Mouse (Mus musculus): ENCODE measurements at regions not wholly inside any gene's neighbourhood (a gene's known extent, or its start where the extent isn't known, plus 50 kb on each side); places are given as distances from the start of the nearest gene placed in this dataset.

- DNase-seq, result no peak
Measured at GRCm38 (mm10) chr10:111789264-111789663, 183.2 kb upstream of the Krr1 start.

DNA sequence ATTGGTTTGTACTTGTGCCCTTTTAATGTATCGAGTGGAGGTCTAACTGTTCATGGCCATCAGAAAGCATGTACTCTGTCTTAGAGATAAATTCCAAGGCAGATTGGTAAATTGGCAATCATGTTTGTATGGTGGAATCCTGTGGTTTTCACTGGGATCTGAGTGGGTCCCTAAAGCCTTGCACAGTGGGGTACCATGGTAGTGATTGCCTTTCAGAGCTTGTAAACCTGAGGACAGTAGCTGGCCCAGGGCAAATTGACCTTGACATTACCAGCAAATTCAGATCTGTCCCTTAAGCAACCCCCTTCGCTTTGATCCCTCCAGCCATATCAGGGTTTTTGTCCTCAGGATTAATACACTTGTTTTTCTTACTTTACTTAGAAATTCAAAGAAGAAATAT, 181.6 kb upstream of the Krr1 start:
- no peak for DNase-seq

GRCm38 (mm10) chr10:111795056-111795455, 177.4 kb upstream of the Krr1 start:
- DNase-seq, result no peak

- peak; percentile 16 to 35 for DNase-seq
Measured at GRCm38 (mm10) chr10:111795756-111796155, 176.7 kb upstream of the Krr1 start.

DNA sequence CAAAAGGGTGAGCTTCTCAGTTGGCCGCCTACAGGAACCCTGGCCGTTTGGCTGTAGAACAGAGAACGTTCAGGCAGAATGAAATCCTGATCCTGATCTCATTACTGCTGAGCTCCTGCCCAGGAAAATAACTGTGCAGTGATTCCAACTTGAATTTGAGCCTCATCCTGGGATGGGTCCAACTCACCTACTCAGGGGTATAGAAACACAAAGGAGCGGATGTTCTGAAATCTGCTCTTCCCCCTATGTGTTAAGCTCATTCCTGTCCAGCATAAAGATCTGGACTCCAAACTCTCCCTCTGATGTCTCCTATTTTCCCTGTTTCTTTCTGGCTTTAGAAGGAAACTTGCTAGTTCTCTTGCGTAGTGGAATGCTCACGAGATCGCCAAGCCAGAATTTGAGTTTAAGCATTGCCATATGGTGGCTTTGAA, 173.6 kb upstream of the Krr1 start:
- no peak for DNase-seq

GRCm38 (mm10) chr10:111799850-111800589, 172.4 kb upstream of the Krr1 start:
- DNase-seq, result no peak

GRCm38 (mm10) chr10:111800590-111800935, 171.9 kb upstream of the Krr1 start:
- DNase-seq, result no peak

DNA sequence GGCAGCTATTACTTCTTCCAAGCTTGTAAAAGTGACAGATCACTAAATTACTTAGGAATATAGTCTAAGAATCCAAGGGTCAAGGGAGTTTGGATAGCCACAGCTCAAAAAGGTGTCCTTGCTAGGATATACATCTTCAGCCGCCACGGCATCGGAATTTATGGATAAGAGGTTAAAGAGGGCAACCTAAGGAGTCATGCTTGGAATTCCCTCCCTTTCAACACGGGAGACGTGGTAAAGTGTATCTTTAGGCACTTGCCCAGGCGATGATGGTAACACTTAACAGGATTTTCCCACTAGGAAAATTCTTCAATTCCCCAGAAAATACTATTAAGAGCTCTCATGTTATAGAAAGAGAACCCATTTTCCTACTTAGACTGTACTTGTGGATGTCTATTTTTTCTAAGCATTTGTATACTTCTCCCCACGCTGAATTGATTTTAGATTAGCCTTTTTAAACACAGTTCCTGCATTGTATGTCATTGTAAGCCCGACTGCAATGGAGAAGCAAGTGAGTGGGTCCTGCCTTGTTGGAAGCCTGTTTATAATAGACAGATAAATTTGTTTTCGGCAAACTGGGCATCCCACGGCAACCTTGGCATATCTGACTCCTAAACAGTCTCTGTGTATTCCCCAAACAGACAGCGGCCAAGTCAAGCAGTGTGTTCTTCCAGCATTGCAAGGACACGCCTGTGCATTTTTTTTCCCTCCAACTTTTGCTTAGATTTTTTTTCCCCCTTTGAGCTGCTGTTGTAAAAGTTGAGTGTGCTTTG, 171.3 kb upstream of the Krr1 start:
- no peak for DNase-seq

GRCm38 (mm10) chr10:111801794-111802359, 170.6 kb upstream of the Krr1 start:
- DNase-seq, result no peak

DNA sequence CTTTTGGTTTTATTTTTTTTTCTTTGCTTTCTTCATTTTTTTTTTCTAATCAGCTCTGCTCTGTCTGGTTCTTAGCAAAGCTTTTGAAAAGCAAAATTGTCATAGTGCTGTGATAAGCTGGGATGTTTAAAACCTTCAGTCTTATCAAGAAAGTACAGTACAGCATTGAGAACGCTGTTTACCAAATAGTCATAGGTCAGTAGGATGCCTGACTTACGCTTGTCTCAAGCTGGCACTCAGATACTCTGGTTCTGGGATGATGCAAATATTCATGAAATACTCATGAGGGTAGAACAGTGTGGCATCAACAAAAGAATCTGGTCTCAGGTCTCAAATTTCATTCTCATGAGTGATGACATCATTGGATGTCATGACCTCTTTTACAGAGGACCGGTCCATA, 166.1 kb upstream of the Krr1 start:
- no peak for DNase-seq

- peak; percentile 8 to 26 for DNase-seq
Measured at GRCm38 (mm10) chr10:111806916-111807315, 165.5 kb upstream of the Krr1 start.

DNA sequence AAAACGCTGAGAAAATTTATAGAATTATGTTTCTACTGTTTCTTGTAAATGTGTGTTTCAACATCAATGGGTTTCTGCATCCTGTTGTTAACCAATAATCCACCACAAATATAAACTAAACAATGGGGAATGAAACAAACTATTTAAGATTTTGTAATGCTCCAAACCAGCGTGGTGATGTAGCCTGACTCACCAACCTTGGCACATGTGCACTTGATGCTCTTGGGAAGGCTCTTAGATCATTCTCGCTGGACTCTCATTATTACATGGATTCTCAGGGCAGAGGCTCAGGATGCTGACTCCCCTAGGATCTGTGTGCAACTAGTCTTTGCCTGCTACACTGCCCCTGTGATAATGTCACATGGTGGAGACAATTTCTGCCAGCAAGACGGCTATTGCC, 158.7 kb upstream of the Krr1 start:
- DNase-seq, result no peak

GRCm38 (mm10) chr10:111814648-111815047, 157.8 kb upstream of the Krr1 start:
- no peak for DNase-seq

GRCm38 (mm10) chr10:111815160-111815559, 157.3 kb upstream of the Krr1 start:
- DNase-seq, result no peak

DNA sequence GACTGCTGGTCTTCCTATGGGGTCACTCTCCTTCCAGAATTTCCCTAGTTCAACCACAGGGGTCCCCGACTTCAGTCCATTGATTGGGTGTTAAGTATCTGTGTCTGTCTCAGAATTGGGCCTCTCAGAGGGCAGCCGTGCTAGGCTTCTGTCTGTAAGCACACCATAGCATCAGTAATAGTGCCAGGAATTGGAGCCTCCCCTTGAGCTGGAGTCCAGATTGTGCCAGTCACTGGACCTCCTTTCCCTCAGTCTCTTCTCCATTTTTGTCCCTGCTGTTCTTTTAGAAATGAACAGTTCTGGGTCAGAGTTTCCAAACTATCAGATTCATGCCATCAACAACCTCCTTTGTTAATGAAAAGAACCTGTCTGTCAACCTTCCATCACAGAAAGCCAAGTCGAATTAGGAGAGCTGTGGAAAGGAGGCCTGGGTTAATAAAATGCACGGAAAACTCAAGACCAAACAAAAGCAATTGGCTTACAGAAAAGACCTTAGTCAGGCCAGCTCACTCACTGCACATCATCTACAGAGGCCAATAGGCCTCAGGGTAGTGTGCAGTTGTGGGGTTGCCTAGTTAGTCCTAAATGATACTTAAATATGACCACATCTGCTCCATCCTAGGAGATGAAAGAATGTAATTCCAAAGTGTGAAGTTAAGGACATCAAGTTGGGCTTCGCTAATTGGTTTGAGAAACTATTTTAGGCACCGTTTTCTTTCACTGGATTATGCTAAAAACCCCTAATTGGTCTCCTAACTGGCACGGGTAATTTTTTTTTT, 156.5 kb upstream of the Krr1 start:
- DNase-seq, result no peak

DNA sequence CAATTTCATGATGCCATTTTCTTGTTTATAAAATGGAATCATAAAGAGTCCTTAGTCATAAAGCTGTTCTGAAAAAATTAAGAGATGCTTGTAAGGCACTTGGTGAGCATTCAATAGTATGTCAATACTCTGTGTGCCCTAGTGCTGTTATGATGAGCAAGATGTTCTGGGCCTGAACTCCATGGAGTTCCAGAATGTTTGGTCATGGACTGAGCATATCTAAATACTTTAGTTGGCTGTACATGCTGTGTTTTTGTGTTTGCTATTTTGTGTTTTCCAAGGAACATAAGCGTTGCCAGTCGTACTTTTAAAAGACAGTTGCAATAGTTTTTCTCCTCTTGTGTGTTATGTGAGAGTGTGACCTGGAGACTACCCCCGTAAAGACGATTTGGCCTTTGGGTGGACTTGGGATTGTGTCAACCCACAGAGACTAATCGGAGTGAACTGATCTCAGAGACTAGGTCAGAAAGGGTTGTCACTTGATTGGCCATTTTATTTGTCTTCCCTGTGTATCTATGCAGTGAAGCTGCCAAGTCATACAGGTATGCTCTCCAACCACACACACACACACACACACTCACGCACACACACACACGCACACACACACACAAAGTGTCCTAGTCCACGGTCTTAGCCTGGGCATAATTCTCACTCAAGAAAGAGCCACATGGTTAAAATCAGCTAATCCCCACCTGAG, 152.6 kb upstream of the Krr1 start:
- DNase-seq, result peak in 1 of 2 experiments; percentile 3

GRCm38 (mm10) chr10:111824820-111825219, 147.6 kb upstream of the Krr1 start:
- no peak for DNase-seq

DNA sequence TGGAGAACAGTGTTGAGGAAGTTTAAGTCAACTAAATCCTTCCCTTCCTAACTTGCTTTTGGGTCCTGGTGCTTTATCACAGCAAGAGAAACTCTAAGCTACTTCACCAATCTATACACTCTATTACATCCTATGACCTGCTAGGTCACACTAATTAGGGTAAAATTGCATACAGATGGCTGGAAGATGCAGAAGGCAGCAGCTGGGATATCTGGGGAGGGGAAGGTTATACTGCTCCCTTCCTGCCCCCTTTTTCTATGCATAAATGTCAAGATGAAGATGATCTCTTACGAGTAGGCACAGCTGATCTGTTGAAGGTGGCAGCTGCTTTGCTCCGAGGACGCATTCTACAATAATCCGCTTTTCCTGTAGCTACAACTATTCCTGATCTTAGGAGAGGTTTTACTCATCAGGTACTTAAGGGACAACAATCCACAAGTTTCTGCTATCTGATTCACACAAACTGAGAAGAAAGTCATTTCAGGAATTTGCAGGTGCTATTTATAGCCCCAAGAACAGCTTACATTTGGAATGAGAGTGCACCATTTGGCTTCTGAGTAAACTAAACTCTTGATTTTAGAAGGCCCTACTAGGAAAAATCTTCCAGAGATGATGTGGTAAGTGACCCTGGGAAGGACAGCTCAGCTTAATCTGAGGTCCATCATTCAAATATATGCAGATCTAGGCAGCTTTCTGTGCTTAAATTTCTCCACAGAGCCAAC, 146.3 kb upstream of the Krr1 start:
- DNase-seq, result no peak

GRCm38 (mm10) chr10:111827246-111827645, 145.2 kb upstream of the Krr1 start:
- DNase-seq, result no peak

GRCm38 (mm10) chr10:111827930-111828329, 144.5 kb upstream of the Krr1 start:
- DNase-seq, result no peak

GRCm38 (mm10) chr10:111828610-111829009, 143.9 kb upstream of the Krr1 start:
- DNase-seq, result no peak

GRCm38 (mm10) chr10:111829291-111829690, 143.2 kb upstream of the Krr1 start:
- DNase-seq, result no peak
